Mouse (Mus musculus) megakaryocyte, embryonic 14.5 days (primary cell): ENCODE measurements at regions not wholly inside any gene's neighbourhood (a gene's known extent, or its start where the extent isn't known, plus 50 kb on each side); places are given as distances from the start of the nearest gene placed in this dataset.
"Not testable (repeated sequence)": the region's sequence is repeated elsewhere in the genome, so short reads cannot be mapped to it uniquely, and the experiment has no call there.

Experiments
- H3K27me3 ChIP-seq: replicated peaks from 2 replicates; pipeline ENCODE3; 2012; ENCODE audit warnings: inconsistent platforms
- H3K36me3 ChIP-seq: replicated peaks from 2 replicates; pipeline ENCODE3; 2012; ENCODE audit warnings: low read length, inconsistent platforms, mixed read lengths
- H3K4me1 ChIP-seq: 2 replicates; pipeline ENCODE4 v1.6.1; 2012; ENCODE audit warnings: inconsistent platforms
- H3K4me3 ChIP-seq: replicated peaks from 2 replicates; pipeline ENCODE3; 2012; ENCODE audit warnings: moderate library complexity, mild to moderate bottlenecking, inconsistent platforms
- H3K9me3 ChIP-seq: 2 replicates; pipeline ENCODE4 v1.6.1; 2012; ENCODE audit warnings: inconsistent platforms
- FLI1 ChIP-seq: IDR thresholded peaks from 2 replicates; pipeline ENCODE4 v1.6.1; 2012; ENCODE audit warnings: low read length, inconsistent platforms, mixed read lengths
- GATA1 ChIP-seq: IDR thresholded peaks from 3 replicates; pipeline ENCODE4 v1.6.1; 2012; ENCODE audit warnings: mixed read lengths, low read length, inconsistent platforms, borderline replicate concordance

GRCm38 (mm10) chr1:193513929-193514710 is 144.0 kb upstream of the Camk1g start:
- H3K27me3 ChIP-seq = peaks cover 4% of the 10 kb centered on the region
- H3K9me3 ChIP-seq = no peaks in the 10 kb centered on the region
- H3K4me3 ChIP-seq = no peak overlapping the region
- no peak for TF ChIP-seq FLI1
- H3K36me3 ChIP-seq = no peaks in the 10 kb centered on the region
- no peaks in the 10 kb centered on the region for H3K4me1 ChIP-seq

GRCm38 (mm10) chr1:193510066-193510793 is 140.1 kb upstream of the Camk1g start:
- Histone ChIP-seq H3K4me3 (no peak overlapping the region), H3K36me3 (no peaks in the 10 kb centered on the region), H3K27me3 (peaks cover 4% of the 10 kb centered on the region), H3K9me3 (no peaks in the 10 kb centered on the region), H3K4me1 (no peaks in the 10 kb centered on the region)
- no peak for TF ChIP-seq GATA1
- no peak for TF ChIP-seq FLI1

GRCm38 (mm10) chr1:193508271-193508670 is 138.2 kb upstream of the Camk1g start:
- Histone ChIP-seq H3K4me3 (no peak overlapping the region), H3K4me1 (no peaks in the 10 kb centered on the region), H3K36me3 (no peaks in the 10 kb centered on the region), H3K27me3 (peaks cover 4% of the 10 kb centered on the region), H3K9me3 (no peaks in the 10 kb centered on the region)
- TF ChIP-seq FLI1 (no peak), GATA1 (no peak)

- peaks cover 2% of the 10 kb centered on the region for H3K27me3 ChIP-seq
- no peaks in the 10 kb centered on the region for H3K9me3 ChIP-seq
- TF ChIP-seq FLI1 = no peak
- TF ChIP-seq GATA1 = no peak
- no peak overlapping the region for H3K4me3 ChIP-seq
- no peaks in the 10 kb centered on the region for H3K36me3 ChIP-seq
- H3K4me1 ChIP-seq = no peaks in the 10 kb centered on the region
These were observed 136.9 kb upstream of the Camk1g start for GRCm38 (mm10) chr1:193506991-193507390.

- no peak overlapping the region for H3K4me3 ChIP-seq
- no peaks in the 10 kb centered on the region for H3K36me3 ChIP-seq
- peaks cover 2% of the 10 kb centered on the region for H3K27me3 ChIP-seq
- peaks cover 9% of the 10 kb centered on the region; the same call in 1 of the 2 replicates for H3K4me1 ChIP-seq
- H3K9me3 ChIP-seq = no peaks in the 10 kb centered on the region
- TF ChIP-seq GATA1 (no peak), FLI1 (no peak)
These were observed 135.3 kb upstream of the Camk1g start for GRCm38 (mm10) chr1:193505381-193505780.

- TF ChIP-seq FLI1 (no peak), GATA1 (no peak)
- Histone ChIP-seq H3K27me3 (peaks cover 2% of the 10 kb centered on the region), H3K9me3 (no peaks in the 10 kb centered on the region), H3K36me3 (no peaks in the 10 kb centered on the region), H3K4me1 (peaks cover 9% of the 10 kb centered on the region; the same call in 1 of the 2 replicates), H3K4me3 (no peak overlapping the region)
These were observed 134.5 kb upstream of the Camk1g start for GRCm38 (mm10) chr1:193504611-193505010.

GRCm38 (mm10) chr1:193503624-193504325 is 133.7 kb upstream of the Camk1g start:
- TF ChIP-seq GATA1 (no peak), FLI1 (no peak)
- no peaks in the 10 kb centered on the region for H3K36me3 ChIP-seq
- H3K9me3 ChIP-seq = no peaks in the 10 kb centered on the region
- H3K27me3 ChIP-seq = peaks cover 2% of the 10 kb centered on the region
- H3K4me1 ChIP-seq = peaks cover 9% of the 10 kb centered on the region; the same call in 1 of the 2 replicates
- no peak overlapping the region for H3K4me3 ChIP-seq

- peaks cover 8% of the 10 kb centered on the region; the same call in 1 of the 2 replicates for H3K4me1 ChIP-seq
- H3K36me3 ChIP-seq = no peaks in the 10 kb centered on the region
- TF ChIP-seq FLI1 (no peak), GATA1 (no peak)
- H3K27me3 ChIP-seq = peaks cover 2% of the 10 kb centered on the region
- H3K9me3 ChIP-seq = no peaks in the 10 kb centered on the region
- H3K4me3 ChIP-seq = no peak overlapping the region
These were observed 126.4 kb upstream of the Camk1g start for GRCm38 (mm10) chr1:193496265-193497183.

GRCm38 (mm10) chr1:193488039-193488438 is 117.9 kb upstream of the Camk1g start:
- Histone ChIP-seq H3K27me3 (peaks cover 1% of the 10 kb centered on the region), H3K4me1 (no peaks in the 10 kb centered on the region; the same call in 1 of the 2 replicates), H3K4me3 (no peak overlapping the region), H3K9me3 (no peaks in the 10 kb centered on the region), H3K36me3 (no peaks in the 10 kb centered on the region)
- no peak for TF ChIP-seq FLI1

- H3K36me3 ChIP-seq, H3K4me3 ChIP-seq, H3K27me3 ChIP-seq, H3K4me1 ChIP-seq, H3K9me3 ChIP-seq: not testable (repeated sequence)
These were observed 116.6 kb upstream of the Camk1g start for GRCm38 (mm10) chr1:193486668-193487067.
